Mouse (Mus musculus): ENCODE data around the gene Plin4. TPM values are rescaled to one million over a fixed set of nuclear protein-coding genes. Genes with fewer than 3 reads are reported as not detected.
A peak's percentile ranks its signal among the peaks of the same experiment; 100 is the strongest.
"Not testable (repeated sequence)": the region's sequence is repeated elsewhere in the genome, so short reads cannot be mapped to it uniquely, and the experiment has no call there.

Plin4 gene
- polyA plus RNA-seq, 1 experiment from 2014 or later = 0.05 TPM

GRCm38 (mm10) chr17:56111021-56111420, 1.4 kb upstream of the Plin4 start:
- no peak for ATAC-seq (ENCODE audit: insufficient number of reproducible peaks, low FRiP score)
- WGBS = 77% methylated on average over 1 of the region's 1 CpGs
- Histone ChIP-seq H3K9ac (0 out of 2 replicates have a peak overlapping the region, but pooled peaks have one; percentile 7), H3K4me3 (no peak overlapping the region), H3K27ac (ENCODE audit: poor library complexity, severe bottlenecking) (no peak overlapping the region), H3K9me3 (replicated peaks) (no peaks in the 10 kb centered on the region), H3K36me3 (peaks cover 16% of the 10 kb centered on the region; the same call in 1 of the 2 replicates), H3K27me3 (replicated peaks) (peaks cover 9% of the 10 kb centered on the region), H3K4me1 (replicated peaks) (peaks cover 9% of the 10 kb centered on the region), H3K4me2 (no peak overlapping the region)

GRCm38 (mm10) chr17:56110571-56110970, 968 bp upstream of the Plin4 start:
- no peak overlapping the region for H3K27ac ChIP-seq (ENCODE audit: poor library complexity, severe bottlenecking)
- H3K4me2 ChIP-seq = no peak overlapping the region
- no peak for ATAC-seq (ENCODE audit: insufficient number of reproducible peaks, low FRiP score)
- peaks cover 5% of the 10 kb centered on the region for H3K27me3 ChIP-seq (replicated peaks)
- H3K9me3 ChIP-seq (replicated peaks) = no peaks in the 10 kb centered on the region
- peaks cover 16% of the 10 kb centered on the region; the same call in 1 of the 2 replicates for H3K36me3 ChIP-seq
- peaks cover 9% of the 10 kb centered on the region for H3K4me1 ChIP-seq (replicated peaks)
- 68% methylated on average over 4 of the region's 4 CpGs for WGBS
- H3K4me3 ChIP-seq = no peak overlapping the region
- 0 out of 2 replicates have a peak overlapping the region, but pooled peaks have one; percentile 7 for H3K9ac ChIP-seq

GRCm38 (mm10) chr17:56108334-56109044, 1.1 kb downstream of the Plin4 start:
- WGBS = 73% methylated on average over 6 of the region's 6 CpGs
- Histone ChIP-seq H3K4me3 (no peak overlapping the region), H3K9ac (no peak overlapping the region), H3K4me2 (no peak overlapping the region), H3K9me3 (replicated peaks) (no peaks in the 10 kb centered on the region), H3K27ac (ENCODE audit: poor library complexity, severe bottlenecking) (no peak overlapping the region), H3K4me1 (replicated peaks) (peaks cover 9% of the 10 kb centered on the region), H3K27me3 (replicated peaks) (no peaks in the 10 kb centered on the region), H3K36me3 (peaks cover 22% of the 10 kb centered on the region)
- 0 out of 2 replicates have a peak, but pooled peaks have one; percentile 18 for ATAC-seq (ENCODE audit: insufficient number of reproducible peaks, low FRiP score)

GRCm38 (mm10) chr17:56107736-56108135, 1.9 kb downstream of the Plin4 start:
- Histone ChIP-seq H3K9ac (no peak overlapping the region), H3K9me3 (replicated peaks) (no peaks in the 10 kb centered on the region), H3K4me3 (no peak overlapping the region), H3K27me3 (replicated peaks) (no peaks in the 10 kb centered on the region), H3K4me2 (no peak overlapping the region), H3K4me1 (replicated peaks) (peaks cover 9% of the 10 kb centered on the region), H3K36me3 (peaks cover 30% of the 10 kb centered on the region), H3K27ac (ENCODE audit: poor library complexity, severe bottlenecking) (no peak overlapping the region)
- WGBS = 52% methylated on average over 2 of the region's 2 CpGs
- no peak for ATAC-seq (ENCODE audit: insufficient number of reproducible peaks, low FRiP score)

GRCm38 (mm10) chr17:56106981-56107380, 2.6 kb downstream of the Plin4 start:
- 60% methylated on average over 4 of the region's 4 CpGs for WGBS
- Histone ChIP-seq H3K9ac (no peak overlapping the region), H3K4me1 (replicated peaks) (peaks cover 9% of the 10 kb centered on the region), H3K4me2 (no peak overlapping the region), H3K27ac (ENCODE audit: poor library complexity, severe bottlenecking) (no peak overlapping the region), H3K9me3 (replicated peaks) (no peaks in the 10 kb centered on the region), H3K36me3 (peaks cover 38% of the 10 kb centered on the region), H3K4me3 (no peak overlapping the region), H3K27me3 (replicated peaks) (no peaks in the 10 kb centered on the region)
- no peak for ATAC-seq (ENCODE audit: insufficient number of reproducible peaks, low FRiP score)

GRCm38 (mm10) chr17:56106436-56106835, 3.2 kb downstream of the Plin4 start:
- not testable (repeated sequence) for H3K27me3 ChIP-seq (replicated peaks); ATAC-seq (ENCODE audit: insufficient number of reproducible peaks, low FRiP score); H3K4me3 ChIP-seq; H3K9me3 ChIP-seq (replicated peaks); H3K4me2 ChIP-seq; H3K4me1 ChIP-seq (replicated peaks); H3K9ac ChIP-seq; H3K27ac ChIP-seq (ENCODE audit: poor library complexity, severe bottlenecking)
- H3K36me3 ChIP-seq = peaks cover 43% of the 10 kb centered on the region
- WGBS = 94% methylated on average over 4 of the region's 4 CpGs

GRCm38 (mm10) chr17:56104821-56105220, 4.8 kb downstream of the Plin4 start:
- not testable (repeated sequence) for H3K4me3 ChIP-seq; H3K9ac ChIP-seq; ATAC-seq (ENCODE audit: insufficient number of reproducible peaks, low FRiP score); H3K9me3 ChIP-seq (replicated peaks); H3K4me1 ChIP-seq (replicated peaks); H3K4me2 ChIP-seq; H3K27me3 ChIP-seq (replicated peaks); H3K27ac ChIP-seq (ENCODE audit: poor library complexity, severe bottlenecking)
- WGBS = 92% methylated on average over 2 of the region's 5 CpGs
- peaks cover 59% of the 10 kb centered on the region for H3K36me3 ChIP-seq

GRCm38 (mm10) chr17:56103465-56104285, 5.9 kb downstream of the Plin4 start:
- WGBS = 87% methylated on average over 8 of the region's 8 CpGs
- H3K4me1 ChIP-seq (replicated peaks) = peaks cover 3% of the 10 kb centered on the region
- H3K27ac ChIP-seq (ENCODE audit: poor library complexity, severe bottlenecking) = no peak overlapping the region
- no peak overlapping the region for H3K9ac ChIP-seq
- H3K4me2 ChIP-seq = no peak overlapping the region
- ATAC-seq (ENCODE audit: insufficient number of reproducible peaks, low FRiP score) = no peak
- H3K27me3 ChIP-seq (replicated peaks) = no peaks in the 10 kb centered on the region
- no peaks in the 10 kb centered on the region for H3K9me3 ChIP-seq (replicated peaks)
- no peak overlapping the region for H3K4me3 ChIP-seq
- H3K36me3 ChIP-seq = peaks cover 66% of the 10 kb centered on the region

GRCm38 (mm10) chr17:56102927-56103326, 6.7 kb downstream of the Plin4 start:
- Histone ChIP-seq H3K9ac (no peak overlapping the region), H3K4me2 (no peak overlapping the region), H3K9me3 (replicated peaks) (no peaks in the 10 kb centered on the region), H3K36me3 (peaks cover 68% of the 10 kb centered on the region), H3K4me3 (no peak overlapping the region), H3K27ac (ENCODE audit: poor library complexity, severe bottlenecking) (no peak overlapping the region), H3K27me3 (replicated peaks) (no peaks in the 10 kb centered on the region), H3K4me1 (replicated peaks) (no peaks in the 10 kb centered on the region)
- 90% methylated on average over 9 of the region's 9 CpGs for WGBS
- ATAC-seq (ENCODE audit: insufficient number of reproducible peaks, low FRiP score) = no peak

GRCm38 (mm10) chr17:56102158-56102557, 7.4 kb downstream of the Plin4 start:
- Histone ChIP-seq H3K4me1 (replicated peaks) (no peaks in the 10 kb centered on the region), H3K36me3 (peaks cover 68% of the 10 kb centered on the region), H3K27me3 (replicated peaks) (no peaks in the 10 kb centered on the region), H3K27ac (ENCODE audit: poor library complexity, severe bottlenecking) (no peak overlapping the region), H3K4me3 (no peak overlapping the region), H3K9me3 (replicated peaks) (no peaks in the 10 kb centered on the region), H3K9ac (no peak overlapping the region), H3K4me2 (no peak overlapping the region)
- 0 out of 2 replicates have a peak, but pooled peaks have one; percentile 8 for ATAC-seq (ENCODE audit: insufficient number of reproducible peaks, low FRiP score)
- 90% methylated on average over 5 of the region's 5 CpGs for WGBS

GRCm38 (mm10) chr17:56100811-56101210, 8.8 kb downstream of the Plin4 start:
- H3K9me3 ChIP-seq (replicated peaks) = no peaks in the 10 kb centered on the region
- no peak overlapping the region for H3K27ac ChIP-seq (ENCODE audit: poor library complexity, severe bottlenecking)
- H3K9ac ChIP-seq = no peak overlapping the region
- WGBS = 91% methylated on average over 3 of the region's 3 CpGs
- no peak for ATAC-seq (ENCODE audit: insufficient number of reproducible peaks, low FRiP score)
- H3K36me3 ChIP-seq = peaks cover 81% of the 10 kb centered on the region
- H3K4me2 ChIP-seq = no peak overlapping the region
- no peaks in the 10 kb centered on the region for H3K4me1 ChIP-seq (replicated peaks)
- no peak overlapping the region for H3K4me3 ChIP-seq
- no peaks in the 10 kb centered on the region for H3K27me3 ChIP-seq (replicated peaks)
